Mouse (Mus musculus) embryonic fibroblast, embryonic 13.5 days (primary cell): ENCODE results near the gene Ubn1.

ENCODE experiments used
- CTCF ChIP-seq: IDR thresholded peaks from 2 replicates; pipeline ENCODE4 v1.5.1; 2011; ENCODE audit warnings: mild to moderate bottlenecking, control low read depth, low read length, moderate library complexity, borderline replicate concordance; ENCODE audit not compliant: insufficient read depth
- POLR2A ChIP-seq: IDR thresholded peaks from 2 replicates; pipeline ENCODE4 v1.6.1; 2011; ENCODE audit warnings: low read depth, mild to moderate bottlenecking, control low read depth, low read length, moderate library complexity

DNA sequence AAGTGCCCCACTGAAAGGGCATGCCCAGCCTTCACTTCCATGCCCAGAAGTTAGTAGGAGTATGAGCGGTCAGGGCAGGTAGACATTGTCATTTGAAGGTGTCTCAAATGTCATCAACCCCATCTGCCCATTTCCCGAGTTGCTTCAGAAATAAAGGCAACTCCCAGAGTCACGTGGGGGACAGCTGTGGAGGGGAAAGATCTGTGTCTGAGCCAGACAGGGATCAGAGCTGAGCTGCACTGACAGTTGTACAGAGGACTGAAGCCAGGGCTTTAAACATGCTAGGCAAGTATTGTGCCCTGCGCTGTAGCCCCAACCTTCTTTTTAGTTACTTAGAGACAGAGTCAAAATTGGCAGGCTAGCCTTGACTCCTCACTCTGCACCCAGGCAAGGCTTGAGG lies 70.0 kb downstream of the Ubn1 start:
- TF ChIP-seq CTCF (no peak), POLR2A (no peak)
